Mouse (Mus musculus): ENCODE data around the gene Pzp. TPM values are rescaled to one million over a fixed set of nuclear protein-coding genes. Genes with fewer than 3 reads are reported as not detected.
A peak's percentile ranks its signal among the peaks of the same experiment; 100 is the strongest.

The Pzp gene
- polyA plus RNA-seq, 1 experiment, result 0.12 TPM

GRCm38 (mm10) chr6:128455835-128456605 lies 70.5 kb downstream of the Pzp start:
- TF ChIP-seq POLR2A (IDR thresholded peaks at IDR 0.05; ENCODE audit: borderline replicate concordance, extremely low read depth, insufficient read depth, insufficient read length, poor library complexity, severe bottlenecking), result no peak
- no peak for TF ChIP-seq CTCF (IDR thresholded peaks at IDR 0.05; ENCODE audit: borderline replicate concordance, extremely low read depth, insufficient read depth, insufficient read length)
- DNase-seq (ENCODE audit: low read depth), result peak; percentile 32

- DNase-seq (ENCODE audit: low read depth), result no peak
- TF ChIP-seq CTCF (IDR thresholded peaks at IDR 0.05; ENCODE audit: borderline replicate concordance, extremely low read depth, insufficient read depth, insufficient read length) (no peak), POLR2A (IDR thresholded peaks at IDR 0.05; ENCODE audit: borderline replicate concordance, extremely low read depth, insufficient read depth, insufficient read length, poor library complexity, severe bottlenecking) (no peak)
Observed at GRCm38 (mm10) chr6:128447063-128447462, 79.5 kb downstream of the Pzp start.

- TF ChIP-seq CTCF (IDR thresholded peaks at IDR 0.05; ENCODE audit: borderline replicate concordance, extremely low read depth, insufficient read depth, insufficient read length) (peak; percentile 70), POLR2A (IDR thresholded peaks at IDR 0.05; ENCODE audit: borderline replicate concordance, extremely low read depth, insufficient read depth, insufficient read length, poor library complexity, severe bottlenecking) (no peak)
- DNase-seq (ENCODE audit: low read depth), result peak; percentile 83
Observed at GRCm38 (mm10) chr6:128445761-128446535, 80.6 kb downstream of the Pzp start.

- no peak for TF ChIP-seq CTCF (IDR thresholded peaks at IDR 0.05; ENCODE audit: borderline replicate concordance, extremely low read depth, insufficient read depth, insufficient read length)
- no peak for TF ChIP-seq POLR2A (IDR thresholded peaks at IDR 0.05; ENCODE audit: borderline replicate concordance, extremely low read depth, insufficient read depth, insufficient read length, poor library complexity, severe bottlenecking)
- DNase-seq (ENCODE audit: low read depth), result no peak
Observed at GRCm38 (mm10) chr6:128440238-128440637, 86.3 kb downstream of the Pzp start.

GRCm38 (mm10) chr6:128438871-128439341 lies 87.6 kb downstream of the Pzp start:
- DNase-seq (ENCODE audit: low read depth), result no peak
- TF ChIP-seq POLR2A (IDR thresholded peaks at IDR 0.05; ENCODE audit: borderline replicate concordance, extremely low read depth, insufficient read depth, insufficient read length, poor library complexity, severe bottlenecking) (no peak), CTCF (IDR thresholded peaks at IDR 0.05; ENCODE audit: borderline replicate concordance, extremely low read depth, insufficient read depth, insufficient read length) (no peak)

- TF ChIP-seq CTCF (IDR thresholded peaks at IDR 0.05; ENCODE audit: borderline replicate concordance, extremely low read depth, insufficient read depth, insufficient read length), result no peak
- peak; percentile 100 for TF ChIP-seq POLR2A (IDR thresholded peaks at IDR 0.05; ENCODE audit: borderline replicate concordance, extremely low read depth, insufficient read depth, insufficient read length, poor library complexity, severe bottlenecking)
- DNase-seq (ENCODE audit: low read depth), result peak; percentile 96
Observed at GRCm38 (mm10) chr6:128438317-128438870, 88.1 kb downstream of the Pzp start, which contains the start of gene Fkbp4. Gene Fkbp4, minus strand, starts transcription at chr6:128438677.

- TF ChIP-seq POLR2A (IDR thresholded peaks at IDR 0.05; ENCODE audit: borderline replicate concordance, extremely low read depth, insufficient read depth, insufficient read length, poor library complexity, severe bottlenecking), result 0 out of 2 replicates have a peak, but pooled peaks have one; percentile 8
- no peak for TF ChIP-seq CTCF (IDR thresholded peaks at IDR 0.05; ENCODE audit: borderline replicate concordance, extremely low read depth, insufficient read depth, insufficient read length)
- peak; percentile 87 for DNase-seq (ENCODE audit: low read depth)
Observed at GRCm38 (mm10) chr6:128437731-128438316, 88.7 kb downstream of the Pzp start.

- no peak for TF ChIP-seq CTCF (IDR thresholded peaks at IDR 0.05; ENCODE audit: borderline replicate concordance, extremely low read depth, insufficient read depth, insufficient read length)
- no peak for TF ChIP-seq POLR2A (IDR thresholded peaks at IDR 0.05; ENCODE audit: borderline replicate concordance, extremely low read depth, insufficient read depth, insufficient read length, poor library complexity, severe bottlenecking)
- no peak for DNase-seq (ENCODE audit: low read depth)
Observed at GRCm38 (mm10) chr6:128437288-128437687, 89.2 kb downstream of the Pzp start.

- DNase-seq (ENCODE audit: low read depth), result no peak
- TF ChIP-seq CTCF (IDR thresholded peaks at IDR 0.05; ENCODE audit: borderline replicate concordance, extremely low read depth, insufficient read depth, insufficient read length), result no peak
- TF ChIP-seq POLR2A (IDR thresholded peaks at IDR 0.05; ENCODE audit: borderline replicate concordance, extremely low read depth, insufficient read depth, insufficient read length, poor library complexity, severe bottlenecking), result no peak
Observed at GRCm38 (mm10) chr6:128436356-128437005, 90.0 kb downstream of the Pzp start.

GRCm38 (mm10) chr6:128435474-128435873 lies 91.0 kb downstream of the Pzp start:
- TF ChIP-seq POLR2A (IDR thresholded peaks at IDR 0.05; ENCODE audit: borderline replicate concordance, extremely low read depth, insufficient read depth, insufficient read length, poor library complexity, severe bottlenecking) (no peak), CTCF (IDR thresholded peaks at IDR 0.05; ENCODE audit: borderline replicate concordance, extremely low read depth, insufficient read depth, insufficient read length) (no peak)
- no peak for DNase-seq (ENCODE audit: low read depth)

Other genes starting within 250 kb of the Pzp start
- gene Tead4, start 225.9 kb downstream of the Pzp start, polyA plus RNA-seq (2012; rRNA removed), result 0.28 and 0.81 TPM in 2 replicates
- 38.4 and 39.0 TPM in 2 replicates for gene Tulp3, start 170.9 kb downstream of the Pzp start, polyA plus RNA-seq (2012; rRNA removed)
- 35.0 and 43.8 TPM in 2 replicates for gene Rhno1, start 163.8 kb downstream of the Pzp start, polyA plus RNA-seq (2012; rRNA removed)
- 38.3 and 70.8 TPM in 2 replicates for gene Foxm1, start 163.8 kb downstream of the Pzp start, polyA plus RNA-seq (2012; rRNA removed)
- gene Tex52, start 151.3 kb downstream of the Pzp start, polyA plus RNA-seq (2012; rRNA removed), result 1.1 and 1.2 TPM in 2 replicates
- gene Gm44596, start 151.2 kb downstream of the Pzp start, polyA plus RNA-seq (2012; rRNA removed), result not detected in 2 replicates
- gene Nrip2, start 127.4 kb downstream of the Pzp start, polyA plus RNA-seq (2012; rRNA removed), result 5.9 and 6.8 TPM in 2 replicates
- gene Itfg2, start 101.8 kb downstream of the Pzp start, polyA plus RNA-seq (2012; rRNA removed), result 36.1 and 42.2 TPM in 2 replicates
- 249 and 252 TPM in 2 replicates for gene Fkbp4, start 88.0 kb downstream of the Pzp start, polyA plus RNA-seq (2012; rRNA removed)
- gene A2ml1, start 54.9 kb upstream of the Pzp start, polyA plus RNA-seq (2012; rRNA removed), result 0.83 and 1.2 TPM in 2 replicates
- 0.12 TPM in 1 of 2 replicates, not detected in the other for gene Klrb1a, start 96.8 kb upstream of the Pzp start, polyA plus RNA-seq (2012; rRNA removed)
- not detected in 2 replicates for gene Clec2h, start 135.7 kb upstream of the Pzp start, polyA plus RNA-seq (2012; rRNA removed)
- gene Klrb1, start 196.3 kb upstream of the Pzp start, polyA plus RNA-seq (2012; rRNA removed), result 0.19 and 0.23 TPM in 2 replicates